Mouse (Mus musculus) liver, embryonic 12.5 days (tissue): ENCODE measurements around the gene Olfr959. TPM values are rescaled to one million over a fixed set of nuclear protein-coding genes. Genes with fewer than 3 reads are reported as not detected.

ENCODE experiments used
- ATAC-seq: fragments of 200-750 bp; cut with Nextera tagmentation; 2 replicates; pipeline ENCODE4 v1.8.0; 2017; ENCODE audit warnings: moderate number of reproducible peaks, mild to moderate bottlenecking, moderate library complexity
- H3K27ac ChIP-seq: fragments of 300-500 bp; sonication (generic); 2 replicates; pipeline ENCODE4 v1.5.1; 2016; ENCODE audit warnings: mild to moderate bottlenecking
- H3K27me3 ChIP-seq: fragments of 300-500 bp; sonication (generic); replicated peaks from 2 replicates; pipeline ENCODE4 v1.6.1; 2016; ENCODE audit warnings: mild to moderate bottlenecking, moderate library complexity
- H3K36me3 ChIP-seq: fragments of 300-500 bp; sonication (generic); 2 replicates; pipeline ENCODE4 v1.6.1; 2016; ENCODE audit warnings: mild to moderate bottlenecking, moderate library complexity
- H3K4me1 ChIP-seq: fragments of 300-500 bp; sonication (generic); 2 replicates; pipeline ENCODE4 v1.6.1; 2016
- H3K4me2 ChIP-seq: fragments of 300-500 bp; sonication (generic); 2 replicates; pipeline ENCODE4 v1.6.1; 2016; ENCODE audit warnings: mild to moderate bottlenecking, moderate library complexity
- H3K4me3 ChIP-seq: fragments of 300-500 bp; sonication (generic); 2 replicates; pipeline ENCODE4 v1.5.1; 2016; ENCODE audit warnings: mild to moderate bottlenecking, moderate library complexity
- H3K9ac ChIP-seq: fragments of 300-500 bp; sonication (generic); 2 replicates; pipeline ENCODE4 v1.6.1; 2016; ENCODE audit warnings: mild to moderate bottlenecking, moderate library complexity
- H3K9me3 ChIP-seq: fragments of 300-500 bp; sonication (generic); replicated peaks from 2 replicates; pipeline ENCODE4 v1.6.1; 2016; ENCODE audit warnings: mild to moderate bottlenecking, moderate library complexity
- WGBS: fragments of 180-500 bp; shearing (Covaris S2); methylation state at CpG from one replicate; pipeline ENCODE4 v1.1.7; 2016; ENCODE audit not compliant: insufficient replicate concordance; 5-methylcytosine and 5-hydroxymethylcytosine counted together
- polyA plus RNA-seq: library from polyadenylated mRNA; unstranded; fragments of >200 nt; fragmentation: Nextera tagmentation; extraction: Ambion mirVana; gene quantifications from 2 replicates; pipeline ENCODE4 v1.2.1, GENCODE M21; 2016

Olfr959 gene
- polyA plus RNA-seq, 1 experiment from 2014 or later = not detected

DNA sequence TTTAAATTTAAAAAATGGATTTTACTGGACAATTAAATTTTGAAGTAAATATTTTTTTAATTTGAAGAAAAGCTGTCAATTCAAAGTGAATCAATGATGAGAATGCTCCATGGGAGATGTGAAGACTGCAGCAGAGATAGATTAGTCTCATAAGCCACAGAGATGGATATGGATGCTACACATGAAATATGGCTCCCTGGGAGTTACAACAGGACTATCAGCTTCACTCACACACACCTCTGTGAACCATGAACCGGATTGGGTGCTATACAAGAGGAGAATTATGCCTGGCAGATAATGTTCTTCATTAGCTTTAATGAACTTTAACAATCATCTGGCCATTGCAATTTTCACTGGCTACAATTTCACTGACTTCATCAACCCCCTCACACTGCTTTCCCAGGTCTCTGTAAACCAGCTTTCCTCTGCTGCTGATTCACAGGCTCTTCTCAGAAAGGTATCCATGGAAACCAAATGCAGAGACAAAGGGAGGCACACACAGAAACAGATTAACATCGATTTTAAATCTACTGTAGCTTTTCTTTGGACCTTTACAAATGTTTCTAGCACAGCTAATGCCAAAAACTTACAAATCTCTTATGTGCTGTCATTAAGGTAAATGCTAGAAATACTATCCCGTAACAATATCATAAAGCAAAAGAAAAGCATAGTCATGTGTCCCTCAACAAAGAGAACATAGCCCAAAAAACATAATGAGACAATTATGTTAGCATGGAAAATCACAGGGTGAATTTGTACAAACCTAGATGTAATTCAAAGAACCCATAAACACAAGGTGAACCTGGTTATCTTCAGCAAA is 17.6 kb downstream of the Olfr959 start:
- Histone ChIP-seq H3K27me3 (no peaks in the 10 kb centered on the region), H3K4me2 (no peak overlapping the region), H3K4me1 (no peaks in the 10 kb centered on the region), H3K9me3 (0 out of 2 replicates have a peak, but pooled peaks cover 3% of the 10 kb centered on the region), H3K36me3 (no peaks in the 10 kb centered on the region), H3K9ac (no peak overlapping the region), H3K27ac (no peak overlapping the region), H3K4me3 (no peak overlapping the region)
- no peak for ATAC-seq
- 46% methylated on average over 3 of the region's 3 CpGs for WGBS

DNA sequence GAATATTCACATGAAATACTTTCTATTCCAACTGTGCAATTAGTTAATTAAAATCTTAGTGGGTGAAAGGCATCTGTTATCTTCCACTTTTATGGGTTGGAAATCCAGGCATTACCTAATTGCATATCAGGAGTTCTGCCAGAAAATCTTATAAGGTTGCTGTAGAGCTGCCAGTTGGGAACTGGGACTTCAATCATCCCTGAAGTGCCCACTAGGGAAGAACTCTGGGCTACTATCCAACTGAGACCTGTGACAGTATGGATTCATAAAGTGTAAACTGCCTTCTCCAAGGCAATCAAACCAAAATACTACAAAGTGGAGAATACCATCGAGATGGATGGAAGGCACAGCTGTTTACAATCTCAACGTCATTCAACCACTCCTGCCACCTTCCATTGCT is 21.4 kb downstream of the Olfr959 start, which contains the start of gene Olfr958:
Gene Olfr958 (minus strand): TSS at position 109 of the 400 bp plus-strand sequence.
- Histone ChIP-seq H3K9me3 (0 out of 2 replicates have a peak, but pooled peaks cover 3% of the 10 kb centered on the region), H3K36me3 (no peaks in the 10 kb centered on the region), H3K9ac (no peak within 1 kb of the TSS), H3K4me3 (no peak within 1 kb of the TSS), H3K4me1 (no peaks in the 10 kb centered on the region), H3K4me2 (no peak within 1 kb of the TSS), H3K27me3 (no peaks in the 10 kb centered on the region), H3K27ac (no peak within 1 kb of the TSS)
- ATAC-seq = no peak
- WGBS = 55% methylated on average over 2 of the region's 2 CpGs

DNA sequence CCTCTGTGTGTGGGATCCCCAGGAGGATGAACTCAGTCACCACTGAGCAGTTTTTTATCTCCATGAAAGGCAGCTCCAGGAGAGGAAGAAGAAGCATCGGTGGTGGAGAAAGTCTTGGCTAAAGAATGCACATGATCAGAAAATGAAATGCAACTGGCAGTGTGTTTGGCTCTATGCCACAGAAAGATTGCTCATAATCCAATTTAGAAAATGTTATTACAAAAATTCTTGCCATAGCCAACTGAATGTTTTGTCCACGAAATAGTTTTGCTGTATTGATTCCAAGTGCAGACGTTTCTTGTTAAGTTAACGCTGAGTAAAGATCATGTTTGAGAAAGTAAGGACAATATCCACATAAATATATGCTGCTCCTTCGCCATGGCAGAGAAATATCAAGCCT is 24.6 kb downstream of the Olfr959 start:
- H3K9me3 ChIP-seq = 0 out of 2 replicates have a peak, but pooled peaks cover 3% of the 10 kb centered on the region

DNA sequence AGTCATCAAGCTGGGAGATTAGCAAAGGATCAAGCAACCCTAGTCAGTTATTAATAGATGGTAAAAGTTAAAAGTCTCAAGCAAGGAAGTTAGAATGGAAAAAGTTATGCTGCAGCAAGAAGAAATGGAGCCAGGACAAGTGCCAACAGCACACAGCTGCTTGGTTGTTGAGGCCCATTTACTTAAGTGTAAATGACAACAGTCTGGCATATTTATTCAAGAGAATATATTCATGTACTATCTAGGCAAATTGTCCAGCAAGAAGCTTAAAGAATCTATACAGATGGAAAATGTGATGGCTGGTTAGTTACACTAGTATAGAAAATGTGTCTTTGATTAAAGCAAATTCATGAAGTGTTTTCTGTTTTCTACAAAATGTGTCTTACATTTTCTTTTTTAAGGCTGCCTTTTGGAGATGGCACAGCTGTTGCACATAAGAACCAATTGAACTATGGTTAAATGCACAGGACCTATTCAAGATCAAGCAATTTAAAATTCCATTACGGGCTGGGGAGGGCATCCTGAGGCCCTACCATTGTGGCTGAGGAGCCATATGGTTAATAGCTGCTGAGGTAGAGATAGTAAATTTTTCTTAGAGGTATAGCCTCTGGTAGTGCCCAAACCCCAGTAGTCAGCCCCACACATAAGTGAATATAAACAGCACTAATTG is 51.6 kb downstream of the Olfr959 start:
- WGBS = 61% methylated on average over 1 of the region's 1 CpGs
- H3K27me3 ChIP-seq = no peaks in the 10 kb centered on the region
- H3K9ac ChIP-seq = no peak overlapping the region

More for the DNA sequence above, 24.6 kb downstream of the Olfr959 start:
- H3K27ac ChIP-seq = no peak overlapping the region
- WGBS = 70% methylated on average over 5 of the region's 5 CpGs
- no peak for ATAC-seq
- no peaks in the 10 kb centered on the region for H3K27me3 ChIP-seq
- H3K36me3 ChIP-seq = no peaks in the 10 kb centered on the region
- no peak overlapping the region for H3K4me3 ChIP-seq
- H3K4me1 ChIP-seq = no peaks in the 10 kb centered on the region
- no peak overlapping the region for H3K9ac ChIP-seq
- no peak overlapping the region for H3K4me2 ChIP-seq

More for the DNA sequence above, 51.6 kb downstream of the Olfr959 start:
- Histone ChIP-seq H3K9me3 (no peaks in the 10 kb centered on the region), H3K4me2 (no peak overlapping the region), H3K36me3 (no peaks in the 10 kb centered on the region), H3K27ac (no peak overlapping the region), H3K4me1 (no peaks in the 10 kb centered on the region), H3K4me3 (no peak overlapping the region)
- ATAC-seq = no peak

Other genes with a start within 250 kb of the Olfr959 start
- not detected in 2 replicates for gene Olfr948, start 249.5 kb downstream of the Olfr959 start, polyA plus RNA-seq
- gene Olfr951, start 188.2 kb downstream of the Olfr959 start, polyA plus RNA-seq = not detected in 2 replicates
- not detected in 2 replicates for gene Olfr952, start 148.4 kb downstream of the Olfr959 start, polyA plus RNA-seq
- not detected in 2 replicates for gene Olfr954, start 118.9 kb downstream of the Olfr959 start, polyA plus RNA-seq
- not detected in 2 replicates for gene Olfr955, start 103.6 kb downstream of the Olfr959 start, polyA plus RNA-seq
- not detected in 2 replicates for gene Olfr44, start 81.6 kb downstream of the Olfr959 start, polyA plus RNA-seq
- not detected in 2 replicates for gene Olfr957, start 59.8 kb downstream of the Olfr959 start, polyA plus RNA-seq
- gene Olfr958, start 21.5 kb downstream of the Olfr959 start, polyA plus RNA-seq = not detected in 2 replicates
- gene AW551984, start 28.8 kb upstream of the Olfr959 start, polyA plus RNA-seq = 4.7 and 5.9 TPM in 2 replicates
- gene Olfr148, start 35.1 kb upstream of the Olfr959 start, polyA plus RNA-seq = not detected in 2 replicates
- gene Olfr960, start 45.8 kb upstream of the Olfr959 start, polyA plus RNA-seq = not detected in 2 replicates
- not detected in 2 replicates for gene Olfr961, start 69.5 kb upstream of the Olfr959 start, polyA plus RNA-seq
- gene Olfr963, start 91.6 kb upstream of the Olfr959 start, polyA plus RNA-seq = not detected in 2 replicates
- gene Olfr149, start 131.5 kb upstream of the Olfr959 start, polyA plus RNA-seq = not detected in 2 replicates
- gene Olfr965, start 135.8 kb upstream of the Olfr959 start, polyA plus RNA-seq = not detected in 2 replicates
- not detected in 2 replicates for gene Olfr150, start 155.4 kb upstream of the Olfr959 start, polyA plus RNA-seq
- gene Olfr967, start 170.7 kb upstream of the Olfr959 start, polyA plus RNA-seq = not detected in 2 replicates
- not detected in 2 replicates for gene Olfr968, start 207.7 kb upstream of the Olfr959 start, polyA plus RNA-seq
- gene Olfr969, start 215.4 kb upstream of the Olfr959 start, polyA plus RNA-seq = not detected in 2 replicates
- gene Olfr970, start 233.3 kb upstream of the Olfr959 start, polyA plus RNA-seq = not detected in 2 replicates